Mouse (Mus musculus): Measurements from ENCODE around the gene Gm13305. TPM values are rescaled to one million over a fixed set of nuclear protein-coding genes. Genes with fewer than 3 reads are reported as not detected.
A peak's percentile ranks its signal among the peaks of the same experiment; 100 is the strongest.
"Not testable (repeated sequence)": the region's sequence is repeated elsewhere in the genome, so short reads cannot be mapped to it uniquely, and the experiment has no call there.

Gm13305 gene
- polyA plus RNA-seq (2016; fragmentation: Nextera tagmentation; extraction: Ambion mirVana), result not detected in 2 replicates

GRCm38 (mm10) chr4:42168503-42168902, at the start of gene Gm13305:
TSS of gene Gm13305 (minus strand) at chr4:42168603.
- H3K27ac ChIP-seq; H3K4me2 ChIP-seq (replicated peaks); H3K4me1 ChIP-seq; H3K4me3 ChIP-seq; H3K36me3 ChIP-seq; ATAC-seq (ENCODE audit: low FRiP score); H3K27me3 ChIP-seq; H3K9ac ChIP-seq; H3K9me3 ChIP-seq (replicated peaks): not testable (repeated sequence)
- whole genome bisulfite sequencing, result no CpG with 5 or more reads among the region's 7 CpGs

GRCm38 (mm10) chr4:42184980-42185372, 16.6 kb upstream of the Gm13305 start:
- not testable (repeated sequence) for H3K27me3 ChIP-seq; H3K9me3 ChIP-seq (replicated peaks); H3K4me3 ChIP-seq; H3K4me2 ChIP-seq (replicated peaks); H3K4me1 ChIP-seq; H3K27ac ChIP-seq; H3K9ac ChIP-seq; H3K36me3 ChIP-seq
- WGBS, result no CpG with 5 or more reads among the region's 25 CpGs
- ATAC-seq (ENCODE audit: low FRiP score), result peak; percentile 75

- H3K9ac ChIP-seq; H3K36me3 ChIP-seq; H3K4me3 ChIP-seq; H3K27ac ChIP-seq; H3K27me3 ChIP-seq; H3K4me1 ChIP-seq; H3K9me3 ChIP-seq (replicated peaks); H3K4me2 ChIP-seq (replicated peaks): not testable (repeated sequence)
- WGBS, result no CpG with 5 or more reads among the region's 58 CpGs
- ATAC-seq (ENCODE audit: low FRiP score), result peak; percentile 72
Observed at GRCm38 (mm10) chr4:42184324-42184979, 16.0 kb upstream of the Gm13305 start.

- ATAC-seq (ENCODE audit: low FRiP score), result peak; percentile 80
- not testable (repeated sequence) for H3K9me3 ChIP-seq (replicated peaks); H3K4me1 ChIP-seq; H3K9ac ChIP-seq; H3K36me3 ChIP-seq; H3K27me3 ChIP-seq; H3K4me3 ChIP-seq; H3K27ac ChIP-seq; H3K4me2 ChIP-seq (replicated peaks)
- WGBS, result no CpG with 5 or more reads among the region's 31 CpGs
Observed at GRCm38 (mm10) chr4:42183234-42184197, 15.1 kb upstream of the Gm13305 start.

GRCm38 (mm10) chr4:42178243-42178642, 9.8 kb upstream of the Gm13305 start:
- not testable (repeated sequence) for H3K36me3 ChIP-seq; H3K9ac ChIP-seq; ATAC-seq (ENCODE audit: low FRiP score); H3K4me2 ChIP-seq (replicated peaks); H3K4me1 ChIP-seq; H3K27me3 ChIP-seq; H3K9me3 ChIP-seq (replicated peaks); H3K4me3 ChIP-seq; H3K27ac ChIP-seq
- WGBS, result no CpG with 5 or more reads among the region's 4 CpGs

GRCm38 (mm10) chr4:42153136-42153535, 15.3 kb downstream of the Gm13305 start, which contains the start of gene Gm13306:
TSS of gene Gm13306 (plus strand) at chr4:42153436.
- no CpG with 5 or more reads among the region's 9 CpGs for WGBS

GRCm38 (mm10) chr4:42114517-42114916, 53.9 kb downstream of the Gm13305 start, which contains the start of gene Gm13304:
TSS of gene Gm13304 (plus strand) at chr4:42114817.
- H3K36me3 ChIP-seq; H3K27ac ChIP-seq; H3K9me3 ChIP-seq (replicated peaks); ATAC-seq (ENCODE audit: low FRiP score); H3K9ac ChIP-seq; H3K4me2 ChIP-seq (replicated peaks); H3K4me3 ChIP-seq; H3K4me1 ChIP-seq; H3K27me3 ChIP-seq: not testable (repeated sequence)
- whole genome bisulfite sequencing, result no CpG with 5 or more reads among the region's 5 CpGs

More at GRCm38 (mm10) chr4:42153136-42153535, 15.3 kb downstream of the Gm13305 start, which contains the start of gene Gm13306:
- H3K9ac ChIP-seq; H3K4me3 ChIP-seq; H3K36me3 ChIP-seq; H3K4me2 ChIP-seq (replicated peaks); ATAC-seq (ENCODE audit: low FRiP score); H3K4me1 ChIP-seq; H3K9me3 ChIP-seq (replicated peaks); H3K27me3 ChIP-seq; H3K27ac ChIP-seq: not testable (repeated sequence)

Other genes starting within 250 kb of the Gm13305 start
- 5.6 and 5.9 TPM in 2 replicates for gene Gm20878, start 227.0 kb downstream of the Gm13305 start, polyA plus RNA-seq (2016; fragmentation: Nextera tagmentation; extraction: Ambion mirVana)
- gene Fam205a4, start 202.5 kb downstream of the Gm13305 start, polyA plus RNA-seq (2016; fragmentation: Nextera tagmentation; extraction: Ambion mirVana), result 0.06 and 0.26 TPM in 2 replicates
- gene Gm21093, start 133.9 kb downstream of the Gm13305 start, polyA plus RNA-seq (2016; fragmentation: Nextera tagmentation; extraction: Ambion mirVana), result 0.14 and 0.57 TPM in 2 replicates
- not detected in 2 replicates for gene Gm3893, start 77.4 kb downstream of the Gm13305 start, polyA plus RNA-seq (2016; fragmentation: Nextera tagmentation; extraction: Ambion mirVana)
- gene Gm13304, start 53.8 kb downstream of the Gm13305 start, polyA plus RNA-seq (2016; fragmentation: Nextera tagmentation; extraction: Ambion mirVana), result 1.3 TPM in 1 of 2 replicates, not detected in the other
- gene Gm13306, start 15.2 kb downstream of the Gm13305 start, polyA plus RNA-seq (2016; fragmentation: Nextera tagmentation; extraction: Ambion mirVana), result not detected in 2 replicates
- gene Gm10600, start 72.0 kb upstream of the Gm13305 start, polyA plus RNA-seq (2016; fragmentation: Nextera tagmentation; extraction: Ambion mirVana), result not detected in 2 replicates
- gene Ccl21b, start 87.2 kb upstream of the Gm13305 start, polyA plus RNA-seq (2016; fragmentation: Nextera tagmentation; extraction: Ambion mirVana), result not detected in 2 replicates
- not detected in 2 replicates for gene Gm21953, start 125.7 kb upstream of the Gm13305 start, polyA plus RNA-seq (2016; fragmentation: Nextera tagmentation; extraction: Ambion mirVana)
- gene Fam205a3, start 149.7 kb upstream of the Gm13305 start, polyA plus RNA-seq (2016; fragmentation: Nextera tagmentation; extraction: Ambion mirVana), result 0.05 TPM in 1 of 2 replicates, not detected in the other

Measured in hindbrain, embryonic 12.5 days (tissue).